Mouse (Mus musculus) T-helper 17 cell (primary cell): ENCODE measurements around the gene Cdh24.

Source experiments
- in situ Hi-C, 2 experiments: fragments of 300-600 bp; cut with MboI, MseI; formaldehyde crosslinking; loops; 1 replicate in 1 of 2; 2 replicates in 1 of 2; pipeline ENCODE4 v1.15.1; 2025; ENCODE audit warnings: high pct_unique_total_duplicates in 2 of 2

Cdh24 gene

GRCm38 (mm10) chr14:54609245-54609644 lies 31.9 kb downstream of the Cdh24 start:
- in situ Hi-C loops = no loop called here

GRCm38 (mm10) chr14:54607226-54607625 lies 33.9 kb downstream of the Cdh24 start:
- in situ Hi-C loops = no loop called here

- in situ Hi-C loops = no loop called here
Measured at GRCm38 (mm10) chr14:54605752-54606321, 35.3 kb downstream of the Cdh24 start, which contains the start of gene 4931414P19Rik. TSS of gene 4931414P19Rik (minus strand) at chr14:54605993.

GRCm38 (mm10) chr14:54603686-54604085 lies 37.5 kb downstream of the Cdh24 start:
- in situ Hi-C loops = no loop called here

- in situ Hi-C loops = no loop called here
Measured at GRCm38 (mm10) chr14:54603038-54603654, 38.0 kb downstream of the Cdh24 start.

- in situ Hi-C loops = no loop called here
Measured at GRCm38 (mm10) chr14:54602613-54603012, 38.6 kb downstream of the Cdh24 start.

GRCm38 (mm10) chr14:54601601-54602000 lies 39.6 kb downstream of the Cdh24 start:
- in situ Hi-C loops = no loop called here

- in situ Hi-C loops = no loop called here
Measured at GRCm38 (mm10) chr14:54597084-54597483, 44.1 kb downstream of the Cdh24 start.

- in situ Hi-C loops = no loop called here
Measured at GRCm38 (mm10) chr14:54594631-54595414, 46.3 kb downstream of the Cdh24 start.

GRCm38 (mm10) chr14:54594055-54594454 lies 47.1 kb downstream of the Cdh24 start:
- in situ Hi-C loops = no loop called here

- in situ Hi-C loops = no loop called here
Measured at GRCm38 (mm10) chr14:54592319-54592934, 48.7 kb downstream of the Cdh24 start.

- in situ Hi-C loops = no loop called here
Measured at GRCm38 (mm10) chr14:54591056-54591455, 50.1 kb downstream of the Cdh24 start.

GRCm38 (mm10) chr14:54583681-54584338 lies 57.4 kb downstream of the Cdh24 start:
- in situ Hi-C loops = no loop called here

- in situ Hi-C loops = no loop called here
Measured at GRCm38 (mm10) chr14:54582536-54582935, 58.6 kb downstream of the Cdh24 start.
